Mouse (Mus musculus): ENCODE results near the gene Insr. TPM values are rescaled to one million over a fixed set of nuclear protein-coding genes. Genes with fewer than 3 reads are reported as not detected.

Insr gene
- polyA plus RNA-seq, 1 experiment from 2014 or later, result 40.3 TPM

DNA sequence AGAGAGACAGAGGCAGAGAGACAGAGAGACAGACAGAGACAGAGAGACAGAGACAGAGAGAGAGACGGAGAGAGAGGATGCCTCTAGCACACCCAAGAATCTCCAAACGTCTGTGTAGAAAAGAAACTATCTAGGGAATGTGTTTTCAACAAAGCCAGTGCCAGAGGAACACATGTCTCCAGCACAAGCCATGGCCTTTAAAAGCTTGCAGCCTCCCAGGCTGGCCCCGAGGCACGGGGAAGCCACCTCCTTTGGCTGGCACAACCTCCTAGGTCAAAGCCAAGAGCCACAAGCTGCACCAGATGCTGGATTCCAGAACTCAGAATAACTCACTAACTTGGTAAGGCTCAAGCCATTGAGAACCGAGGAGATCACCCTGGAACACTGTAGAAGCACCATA is 42.1 kb downstream of the Insr start:
- H3K36me3 ChIP-seq (ENCODE audit: control insufficient read depth, insufficient read depth, low read length), result no peaks in the 10 kb centered on the region
- no peak overlapping the region for H3K27ac ChIP-seq (ENCODE audit: low read depth, low read length)
- no peak overlapping the region for H3K4me2 ChIP-seq (ENCODE audit: low read depth, low read length, severe bottlenecking)
- 81% methylated on average over 5 of the region's 5 CpGs for WGBS
- no peaks in the 10 kb centered on the region for H3K9me3 ChIP-seq (ENCODE audit: control insufficient read depth, low read length)
- H3K4me3 ChIP-seq (ENCODE audit: low read depth, low read length), result no peak overlapping the region
- ATAC-seq (replicated peaks; ENCODE audit: low FRiP score) (no peak), DNase-seq (ENCODE audit: low spot score) (no peak)
- no peaks in the 10 kb centered on the region for H3K4me1 ChIP-seq (replicated peaks; ENCODE audit: control insufficient read depth, insufficient read depth, low read length)
- no peak overlapping the region for H3K9ac ChIP-seq (ENCODE audit: low read length)
- no peaks in the 10 kb centered on the region for H3K27me3 ChIP-seq (ENCODE audit: control insufficient read depth, insufficient read depth, low read length)

DNA sequence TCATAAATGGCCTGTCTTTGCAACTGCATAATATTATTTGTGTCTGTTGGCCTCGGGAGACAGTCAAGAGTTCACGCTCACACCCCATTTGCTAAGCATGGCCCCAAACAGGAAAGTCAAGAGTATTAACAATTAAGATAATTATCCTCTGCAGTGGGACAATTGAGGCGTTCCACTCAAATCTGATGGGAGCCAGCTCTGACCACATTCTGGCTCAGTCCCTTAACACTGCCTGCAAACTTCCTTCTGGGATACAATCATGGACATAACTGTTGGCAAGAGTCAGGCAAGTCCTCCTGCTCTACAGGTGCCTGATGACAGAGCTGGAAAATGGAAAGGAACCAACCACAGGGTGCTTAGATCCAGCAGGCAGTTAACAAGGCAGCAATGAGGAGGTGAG is 43.1 kb downstream of the Insr start:
- H3K4me3 ChIP-seq (ENCODE audit: low read depth, low read length), result no peak overlapping the region
- H3K9ac ChIP-seq (ENCODE audit: low read length), result no peak overlapping the region
- 80% methylated on average over 3 of the region's 3 CpGs for WGBS
- DNase-seq (ENCODE audit: low spot score), result no peak
- H3K27ac ChIP-seq (ENCODE audit: low read depth, low read length), result no peak overlapping the region
- H3K36me3 ChIP-seq (ENCODE audit: control insufficient read depth, insufficient read depth, low read length), result no peaks in the 10 kb centered on the region
- H3K4me1 ChIP-seq (replicated peaks; ENCODE audit: control insufficient read depth, insufficient read depth, low read length), result no peaks in the 10 kb centered on the region
- H3K9me3 ChIP-seq (ENCODE audit: control insufficient read depth, low read length), result no peaks in the 10 kb centered on the region
- no peak overlapping the region for H3K4me2 ChIP-seq (ENCODE audit: low read depth, low read length, severe bottlenecking)
- no peak for ATAC-seq (replicated peaks; ENCODE audit: low FRiP score)
- H3K27me3 ChIP-seq (ENCODE audit: control insufficient read depth, insufficient read depth, low read length), result no peaks in the 10 kb centered on the region

DNA sequence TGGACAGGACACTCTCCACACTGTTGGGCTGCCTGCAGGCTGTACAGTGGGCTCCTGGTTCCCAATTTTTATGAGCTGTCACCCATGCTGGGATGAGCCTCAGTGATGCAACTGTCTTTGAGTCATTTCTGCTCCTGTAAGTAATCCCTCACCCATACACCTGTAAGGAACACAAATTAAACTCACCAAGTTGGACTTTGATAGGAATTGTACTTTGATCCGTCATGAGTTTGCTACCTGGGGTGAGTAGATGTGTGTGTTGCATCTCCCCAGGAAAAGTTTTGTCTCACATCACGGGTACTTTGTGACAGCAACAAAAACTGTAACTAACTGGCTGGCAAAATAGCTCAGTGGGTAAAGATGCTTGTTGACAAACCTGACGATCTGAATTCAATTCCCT is 44.8 kb downstream of the Insr start:
- ATAC-seq (replicated peaks; ENCODE audit: low FRiP score) (no peak), DNase-seq (ENCODE audit: low spot score) (no peak)
- Histone ChIP-seq H3K9me3 (ENCODE audit: control insufficient read depth, low read length) (no peaks in the 10 kb centered on the region), H3K9ac (ENCODE audit: low read length) (no peak overlapping the region), H3K4me3 (ENCODE audit: low read depth, low read length) (no peak overlapping the region), H3K36me3 (ENCODE audit: control insufficient read depth, insufficient read depth, low read length) (no peaks in the 10 kb centered on the region), H3K27me3 (ENCODE audit: control insufficient read depth, insufficient read depth, low read length) (no peaks in the 10 kb centered on the region), H3K27ac (ENCODE audit: low read depth, low read length) (no peak overlapping the region), H3K4me2 (ENCODE audit: low read depth, low read length, severe bottlenecking) (no peak overlapping the region), H3K4me1 (replicated peaks; ENCODE audit: control insufficient read depth, insufficient read depth, low read length) (no peaks in the 10 kb centered on the region)
- 87% methylated on average over 3 of the region's 3 CpGs for WGBS

DNA sequence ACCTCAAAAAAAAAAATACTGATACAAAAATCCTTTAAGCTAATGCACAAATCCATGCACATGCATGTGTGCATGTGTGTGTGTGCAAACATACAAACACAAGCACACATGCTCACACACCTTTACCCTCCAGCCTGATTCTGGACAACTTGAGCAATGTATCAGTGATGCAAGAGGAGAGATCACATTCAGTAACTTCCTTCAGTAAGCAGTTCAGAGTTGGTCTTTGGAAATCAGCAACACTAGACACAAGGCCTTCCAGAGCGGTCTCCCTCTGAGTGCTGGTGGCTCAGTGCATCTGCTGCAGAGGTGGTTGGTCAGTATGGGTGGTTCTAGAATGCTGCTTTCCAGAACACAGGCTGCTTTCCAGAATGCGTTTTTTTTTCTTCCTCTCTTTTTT is 46.8 kb downstream of the Insr start:
- 91% methylated on average over 2 of the region's 2 CpGs for WGBS

DNA sequence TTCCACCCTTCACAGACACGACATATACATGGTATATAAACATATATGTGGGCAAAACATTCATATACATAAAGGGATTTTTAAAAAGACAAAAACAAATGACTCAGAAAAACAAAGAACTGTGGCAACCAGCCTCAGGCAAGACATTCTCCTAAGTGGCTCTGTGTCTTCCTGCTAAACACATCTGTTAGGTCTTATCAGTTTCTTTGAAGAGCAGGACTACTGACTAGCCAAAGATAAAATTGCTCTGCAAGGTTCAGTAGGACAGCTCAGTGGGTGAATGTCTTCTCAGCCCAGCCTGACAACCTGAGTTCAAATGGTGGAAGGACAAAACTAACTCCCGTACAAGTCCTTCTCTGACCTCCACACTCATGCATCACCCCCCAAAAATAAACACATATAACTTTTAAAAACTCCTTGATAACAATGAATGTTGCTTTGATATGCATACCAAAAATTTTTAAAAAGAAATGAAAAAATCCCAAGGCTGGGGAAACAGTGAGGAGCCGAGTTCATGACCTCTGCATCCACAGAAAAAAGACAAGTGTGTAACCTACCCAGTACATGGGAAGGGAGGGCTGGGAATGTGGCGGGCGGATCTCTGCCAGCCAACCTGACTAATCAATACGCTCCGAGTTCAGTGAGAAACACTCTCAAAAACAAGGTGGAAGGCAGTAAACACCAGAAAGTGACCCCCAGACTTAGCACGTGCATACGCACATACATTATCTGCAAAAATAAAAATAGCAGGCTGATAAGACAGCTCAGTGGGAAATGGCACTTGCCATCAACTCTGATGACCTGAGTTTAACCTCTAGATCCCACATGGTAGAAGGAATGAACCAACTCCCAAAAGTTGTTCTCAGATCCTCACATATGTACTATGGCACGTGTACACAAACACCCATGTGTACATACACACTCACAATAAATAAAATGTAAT is 49.0 kb downstream of the Insr start:
- no peak for ATAC-seq (replicated peaks; ENCODE audit: low FRiP score)
- 89% methylated on average over 10 of the region's 10 CpGs for WGBS
- no peaks in the 10 kb centered on the region for H3K9me3 ChIP-seq (ENCODE audit: control insufficient read depth, low read length)

More for the DNA sequence above, 46.8 kb downstream of the Insr start:
- Histone ChIP-seq H3K27ac (ENCODE audit: low read depth, low read length) (no peak overlapping the region), H3K4me3 (ENCODE audit: low read depth, low read length) (no peak overlapping the region), H3K9me3 (ENCODE audit: control insufficient read depth, low read length) (no peaks in the 10 kb centered on the region), H3K36me3 (ENCODE audit: control insufficient read depth, insufficient read depth, low read length) (no peaks in the 10 kb centered on the region), H3K9ac (ENCODE audit: low read length) (no peak overlapping the region), H3K4me2 (ENCODE audit: low read depth, low read length, severe bottlenecking) (no peak overlapping the region), H3K27me3 (ENCODE audit: control insufficient read depth, insufficient read depth, low read length) (no peaks in the 10 kb centered on the region), H3K4me1 (replicated peaks; ENCODE audit: control insufficient read depth, insufficient read depth, low read length) (no peaks in the 10 kb centered on the region)
- no peak for DNase-seq (ENCODE audit: low spot score)
- ATAC-seq (replicated peaks; ENCODE audit: low FRiP score), result no peak

DNA sequence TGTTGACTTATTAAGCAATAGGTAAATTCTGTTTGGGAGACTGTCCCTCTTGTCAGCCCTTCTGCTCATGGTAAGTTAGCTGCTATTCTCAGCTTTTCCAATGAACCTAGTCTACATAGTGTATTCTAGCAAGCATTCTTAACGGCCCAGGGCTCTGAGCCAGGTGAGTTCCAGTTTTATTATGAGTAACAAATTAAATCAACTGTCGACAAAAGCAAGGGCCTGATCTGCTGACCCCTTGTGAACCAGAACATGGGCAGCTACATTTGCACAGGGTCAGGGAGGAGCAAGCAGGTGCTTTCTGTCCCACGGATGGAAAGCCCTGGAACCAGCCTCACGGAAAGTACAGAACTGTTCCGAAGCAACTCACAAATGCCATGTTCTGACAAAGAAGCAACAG is 52.0 kb downstream of the Insr start:
- Histone ChIP-seq H3K27ac (ENCODE audit: low read depth, low read length) (no peak overlapping the region), H3K4me3 (ENCODE audit: low read depth, low read length) (no peak overlapping the region), H3K27me3 (ENCODE audit: control insufficient read depth, insufficient read depth, low read length) (no peaks in the 10 kb centered on the region), H3K9ac (ENCODE audit: low read length) (no peak overlapping the region), H3K4me1 (replicated peaks; ENCODE audit: control insufficient read depth, insufficient read depth, low read length) (no peaks in the 10 kb centered on the region), H3K4me2 (ENCODE audit: low read depth, low read length, severe bottlenecking) (no peak overlapping the region), H3K36me3 (ENCODE audit: control insufficient read depth, insufficient read depth, low read length) (no peaks in the 10 kb centered on the region; the same call in 1 of the 2 replicates), H3K9me3 (ENCODE audit: control insufficient read depth, low read length) (no peaks in the 10 kb centered on the region)
- DNase-seq (ENCODE audit: low spot score) (no peak), ATAC-seq (replicated peaks; ENCODE audit: low FRiP score) (no peak)
- WGBS, result 89% methylated on average over 5 of the region's 5 CpGs

More for the DNA sequence above, 49.0 kb downstream of the Insr start:
- DNase-seq (ENCODE audit: low spot score), result no peak
- Histone ChIP-seq H3K9ac (ENCODE audit: low read length) (no peak overlapping the region), H3K27ac (ENCODE audit: low read depth, low read length) (no peak overlapping the region), H3K36me3 (ENCODE audit: control insufficient read depth, insufficient read depth, low read length) (no peaks in the 10 kb centered on the region), H3K27me3 (ENCODE audit: control insufficient read depth, insufficient read depth, low read length) (no peaks in the 10 kb centered on the region), H3K4me2 (ENCODE audit: low read depth, low read length, severe bottlenecking) (no peak overlapping the region), H3K4me3 (ENCODE audit: low read depth, low read length) (no peak overlapping the region), H3K4me1 (replicated peaks; ENCODE audit: control insufficient read depth, insufficient read depth, low read length) (no peaks in the 10 kb centered on the region)

DNA sequence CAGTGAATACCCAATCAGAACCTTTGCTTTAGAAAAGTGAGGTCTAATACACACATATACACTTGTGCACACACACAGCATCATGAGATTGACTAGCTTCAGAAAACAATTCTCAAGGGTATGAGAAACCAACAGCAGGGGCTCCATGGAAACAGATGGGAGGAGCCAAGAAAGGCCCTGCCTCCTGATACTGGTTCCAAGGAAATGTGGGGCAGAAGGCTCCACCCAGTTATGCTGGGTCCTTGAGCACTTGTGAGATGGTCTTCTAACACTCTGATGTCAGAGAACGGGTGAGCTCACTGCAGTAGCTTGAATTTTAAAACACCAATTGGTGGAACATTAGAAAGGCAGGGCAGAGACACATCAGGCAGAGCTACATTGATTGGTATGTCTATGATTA is 53.7 kb downstream of the Insr start:
- no peaks in the 10 kb centered on the region; the same call in 1 of the 2 replicates for H3K36me3 ChIP-seq (ENCODE audit: control insufficient read depth, insufficient read depth, low read length)
- DNase-seq (ENCODE audit: low spot score) (no peak), ATAC-seq (replicated peaks; ENCODE audit: low FRiP score) (no peak)
- H3K4me3 ChIP-seq (ENCODE audit: low read depth, low read length), result no peak overlapping the region
- no peaks in the 10 kb centered on the region for H3K27me3 ChIP-seq (ENCODE audit: control insufficient read depth, insufficient read depth, low read length)
- H3K4me1 ChIP-seq (replicated peaks; ENCODE audit: control insufficient read depth, insufficient read depth, low read length), result no peaks in the 10 kb centered on the region
- H3K9ac ChIP-seq (ENCODE audit: low read length), result no peak overlapping the region
- 73% methylated on average over 1 of the region's 1 CpGs for WGBS
- no peak overlapping the region for H3K4me2 ChIP-seq (ENCODE audit: low read depth, low read length, severe bottlenecking)
- H3K9me3 ChIP-seq (ENCODE audit: control insufficient read depth, low read length), result no peaks in the 10 kb centered on the region
- no peak overlapping the region for H3K27ac ChIP-seq (ENCODE audit: low read depth, low read length)

DNA sequence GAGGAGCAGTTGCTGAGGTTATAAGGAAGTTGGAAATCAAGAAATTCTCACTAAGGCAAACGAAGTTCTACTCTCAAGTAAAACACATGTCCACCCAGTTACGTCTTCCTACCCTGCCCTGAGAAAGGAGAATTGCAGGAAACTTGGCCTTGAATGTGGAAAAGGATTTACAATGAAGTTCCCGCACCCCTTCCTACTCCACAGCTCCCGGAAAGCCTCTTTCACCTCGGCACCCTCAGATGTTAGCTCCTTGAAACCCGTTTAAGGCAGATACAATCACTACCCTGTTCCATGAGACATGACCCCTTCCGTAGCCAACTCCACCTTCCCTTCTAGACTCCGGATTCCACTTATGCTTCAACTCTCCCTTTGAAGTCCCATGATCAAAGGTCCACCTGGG is 54.2 kb downstream of the Insr start:
- no peak overlapping the region for H3K4me3 ChIP-seq (ENCODE audit: low read depth, low read length)
- H3K4me2 ChIP-seq (ENCODE audit: low read depth, low read length, severe bottlenecking), result no peak overlapping the region
- H3K9ac ChIP-seq (ENCODE audit: low read length), result no peak overlapping the region
- DNase-seq (ENCODE audit: low spot score) (no peak), ATAC-seq (replicated peaks; ENCODE audit: low FRiP score) (no peak)
- H3K27ac ChIP-seq (ENCODE audit: low read depth, low read length), result no peak overlapping the region
- no peaks in the 10 kb centered on the region for H3K27me3 ChIP-seq (ENCODE audit: control insufficient read depth, insufficient read depth, low read length)
- H3K9me3 ChIP-seq (ENCODE audit: control insufficient read depth, low read length), result no peaks in the 10 kb centered on the region
- H3K4me1 ChIP-seq (replicated peaks; ENCODE audit: control insufficient read depth, insufficient read depth, low read length), result no peaks in the 10 kb centered on the region
- H3K36me3 ChIP-seq (ENCODE audit: control insufficient read depth, insufficient read depth, low read length), result no peaks in the 10 kb centered on the region; the same call in 1 of the 2 replicates
- WGBS, result 87% methylated on average over 8 of the region's 8 CpGs

DNA sequence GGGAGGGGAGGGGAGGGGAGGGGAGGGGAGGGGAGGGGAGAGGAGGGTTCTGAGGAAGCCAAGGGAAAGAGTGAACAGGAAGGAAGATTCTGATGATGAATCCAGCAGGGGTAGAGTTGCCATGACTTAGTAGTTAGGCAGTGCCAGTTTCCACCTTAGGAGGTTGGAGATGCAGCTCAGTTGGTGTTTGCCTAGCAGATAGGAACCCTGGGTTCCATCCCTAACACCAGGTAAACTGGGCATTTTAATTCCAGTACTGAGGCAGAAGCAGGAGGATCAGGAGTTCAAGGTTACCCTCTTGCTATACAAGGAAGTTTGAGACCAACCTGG is 56.8 kb downstream of the Insr start:
- DNase-seq (ENCODE audit: low spot score) (no peak), ATAC-seq (replicated peaks; ENCODE audit: low FRiP score) (no peak)
- no peaks in the 10 kb centered on the region for H3K27me3 ChIP-seq (ENCODE audit: control insufficient read depth, insufficient read depth, low read length)
- H3K9ac ChIP-seq (ENCODE audit: low read length), result no peak overlapping the region
- H3K36me3 ChIP-seq (ENCODE audit: control insufficient read depth, insufficient read depth, low read length), result no peaks in the 10 kb centered on the region; the same call in 1 of the 2 replicates
- H3K4me1 ChIP-seq (replicated peaks; ENCODE audit: control insufficient read depth, insufficient read depth, low read length), result no peaks in the 10 kb centered on the region
- no peak overlapping the region for H3K27ac ChIP-seq (ENCODE audit: low read depth, low read length)
- no peak overlapping the region for H3K4me3 ChIP-seq (ENCODE audit: low read depth, low read length)
- H3K4me2 ChIP-seq (ENCODE audit: low read depth, low read length, severe bottlenecking), result no peak overlapping the region
- H3K9me3 ChIP-seq (ENCODE audit: control insufficient read depth, low read length), result no peaks in the 10 kb centered on the region
